Mouse (Mus musculus) heart, embryonic 14.5 days (tissue): ENCODE data around the gene BC034090. TPM values are rescaled to one million over a fixed set of nuclear protein-coding genes. Genes with fewer than 3 reads are reported as not detected.
"Not testable (repeated sequence)": the region's sequence is repeated elsewhere in the genome, so short reads cannot be mapped to it uniquely, and the experiment has no call there.

Experiments
- ATAC-seq: fragments of 200-750 bp; cut with Nextera tagmentation; 2 replicates; pipeline ENCODE4 v1.8.0; 2017; ENCODE audit warnings: low read depth, moderate TSS enrichment; ENCODE audit not compliant: insufficient number of reproducible peaks, insufficient read depth, low FRiP score
- H3K27ac ChIP-seq, 2 experiments: fragments of 200-500 bp in 1 of 2; fragments of 300-500 bp in 1 of 2; sonication (generic) in 1 of 2; replicated peaks in 1 of 2; 2 replicates each; pipeline ENCODE4 v1.5.1; 2012 to 2014; ENCODE audit warnings: low read depth in 2 of 2, low read length in 2 of 2, control low read depth in 1 of 2, mild to moderate bottlenecking in 1 of 2, mixed read lengths in 1 of 2; ENCODE audit not compliant: control insufficient read depth in 1 of 2, insufficient read depth in 1 of 2
- H3K27me3 ChIP-seq: fragments of 300-500 bp; sonication (generic); 2 replicates; pipeline ENCODE4 v1.6.1; 2014; ENCODE audit warnings: mild to moderate bottlenecking, low read length, control low read depth; ENCODE audit not compliant: control insufficient read depth, insufficient read depth
- H3K36me3 ChIP-seq: fragments of 300-500 bp; sonication (generic); 2 replicates; pipeline ENCODE4 v1.6.1; 2014; ENCODE audit warnings: mild to moderate bottlenecking, control low read depth, low read length, mixed read lengths; ENCODE audit not compliant: control insufficient read depth, insufficient read depth
- H3K4me1 ChIP-seq, 2 experiments: fragments of 200-500 bp in 1 of 2; fragments of 300-500 bp in 1 of 2; sonication (generic) in 1 of 2; 2 replicates each; pipeline ENCODE4 v1.6.1; 2012 to 2014; ENCODE audit warnings: low read length in 2 of 2, control low read depth in 1 of 2, mixed read lengths in 1 of 2; ENCODE audit not compliant: control insufficient read depth in 2 of 2, insufficient read depth in 2 of 2
- H3K4me2 ChIP-seq: fragments of 300-500 bp; sonication (generic); 2 replicates; pipeline ENCODE4 v1.6.1; 2014; ENCODE audit warnings: mild to moderate bottlenecking, low read length
- H3K4me3 ChIP-seq, 2 experiments: fragments of 200-500 bp in 1 of 2; fragments of 300-500 bp in 1 of 2; sonication (generic) in 1 of 2; 2 replicates each; pipeline ENCODE4 v1.5.1; 2012 to 2014; ENCODE audit warnings: low read length in 2 of 2, mild to moderate bottlenecking in 2 of 2, control low read depth in 1 of 2, low read depth in 1 of 2, moderate library complexity in 1 of 2; ENCODE audit not compliant: control insufficient read depth in 1 of 2, insufficient read depth in 1 of 2
- H3K9ac ChIP-seq: fragments of 300-500 bp; sonication (generic); 2 replicates; pipeline ENCODE4 v1.6.1; 2014; ENCODE audit warnings: mild to moderate bottlenecking, low read length
- H3K9me3 ChIP-seq: fragments of 300-500 bp; sonication (generic); 2 replicates; pipeline ENCODE4 v1.6.1; 2016; ENCODE audit warnings: low read length, control low read depth; ENCODE audit not compliant: control insufficient read depth
- WGBS: fragments of 180-500 bp; shearing (Covaris S2); extraction: QIAGEN DNeasy Blood & Tissue Kit; methylation state at CpG from one replicate; pipeline ENCODE4 v1.1.7; 2014; 5-methylcytosine and 5-hydroxymethylcytosine counted together
- polyA plus RNA-seq: library from polyadenylated mRNA; unstranded; fragments of >200 nt; fragmentation: Nextera tagmentation; extraction: Ambion mirVana; gene quantifications from 2 replicates; pipeline ENCODE4 v1.2.1, GENCODE M21; 2014

The BC034090 gene
- polyA plus RNA-seq, 1 experiment from 2014 or later, result 6.9 TPM

- no peak for ATAC-seq
- no peak overlapping the region for H3K4me3 ChIP-seq
- H3K27ac ChIP-seq, result no peak overlapping the region
- no peak overlapping the region for H3K9ac ChIP-seq
- WGBS, result 69% methylated on average over 13 of the region's 13 CpGs
- no peaks in the 10 kb centered on the region for H3K27me3 ChIP-seq
- no peak overlapping the region for H3K4me2 ChIP-seq
- H3K4me1 ChIP-seq, result peaks cover 3 to 7% of the 10 kb centered on the region in 2 experiments; a peak in 2 of 4 replicates
- H3K36me3 ChIP-seq, result peaks cover 16% of the 10 kb centered on the region
- H3K9me3 ChIP-seq, result no peaks in the 10 kb centered on the region
Observed at GRCm38 (mm10) chr1:155276381-155277033, 32.3 kb upstream of the BC034090 start.

GRCm38 (mm10) chr1:155275793-155276192 is 31.5 kb upstream of the BC034090 start:
- H3K9me3 ChIP-seq, result no peaks in the 10 kb centered on the region
- no peak overlapping the region for H3K4me3 ChIP-seq
- peaks cover 12% of the 10 kb centered on the region for H3K36me3 ChIP-seq
- no peak overlapping the region for H3K9ac ChIP-seq
- ATAC-seq, result no peak
- WGBS, result 86% methylated on average over 4 of the region's 4 CpGs
- H3K27me3 ChIP-seq, result no peaks in the 10 kb centered on the region
- peaks cover 3 to 4% of the 10 kb centered on the region in 2 experiments; a peak in 2 of 4 replicates for H3K4me1 ChIP-seq
- H3K27ac ChIP-seq, result no peak overlapping the region
- H3K4me2 ChIP-seq, result no peak overlapping the region

GRCm38 (mm10) chr1:155274976-155275375 is 30.7 kb upstream of the BC034090 start:
- 66% methylated on average over 3 of the region's 3 CpGs for WGBS
- H3K9ac ChIP-seq, result no peak overlapping the region
- no peaks in the 10 kb centered on the region for H3K9me3 ChIP-seq
- H3K36me3 ChIP-seq, result peaks cover 4% of the 10 kb centered on the region
- no peak overlapping the region for H3K4me3 ChIP-seq
- peaks cover 3 to 4% of the 10 kb centered on the region in 2 experiments; a peak in 2 of 4 replicates for H3K4me1 ChIP-seq
- H3K27me3 ChIP-seq, result no peaks in the 10 kb centered on the region
- H3K4me2 ChIP-seq, result no peak overlapping the region
- ATAC-seq, result no peak
- H3K27ac ChIP-seq, result no peak overlapping the region

- Histone ChIP-seq H3K4me1 (peaks cover 3 to 4% of the 10 kb centered on the region in 2 experiments; a peak in 2 of 4 replicates), H3K27me3 (no peaks in the 10 kb centered on the region), H3K9ac (no peak overlapping the region), H3K4me3 (no peak overlapping the region), H3K9me3 (no peaks in the 10 kb centered on the region), H3K4me2 (no peak overlapping the region), H3K36me3 (no peaks in the 10 kb centered on the region), H3K27ac (no peak overlapping the region)
- ATAC-seq, result no peak
- 89% methylated on average over 4 of the region's 4 CpGs for WGBS
Observed at GRCm38 (mm10) chr1:155272953-155273352, 28.7 kb upstream of the BC034090 start.

- H3K9me3 ChIP-seq, H3K27ac ChIP-seq, H3K9ac ChIP-seq, H3K4me3 ChIP-seq, H3K36me3 ChIP-seq, ATAC-seq, H3K27me3 ChIP-seq, H3K4me1 ChIP-seq, H3K4me2 ChIP-seq: not testable (repeated sequence)
- WGBS, result 91% methylated on average over 10 of the region's 10 CpGs
Observed at GRCm38 (mm10) chr1:155262496-155262895, 18.3 kb upstream of the BC034090 start.

- H3K9ac ChIP-seq, result no peak overlapping the region
- peaks cover 2 to 4% of the 10 kb centered on the region in 2 experiments; a peak in 3 of 4 replicates for H3K4me1 ChIP-seq
- no peaks in the 10 kb centered on the region for H3K27me3 ChIP-seq
- no peak for ATAC-seq
- H3K4me2 ChIP-seq, result no peak overlapping the region
- H3K27ac ChIP-seq, result no peak overlapping the region
- no peaks in the 10 kb centered on the region for H3K36me3 ChIP-seq
- no peaks in the 10 kb centered on the region for H3K9me3 ChIP-seq
- no peak overlapping the region for H3K4me3 ChIP-seq
- 88% methylated on average over 7 of the region's 8 CpGs for WGBS
Observed at GRCm38 (mm10) chr1:155254309-155254708, 10.1 kb upstream of the BC034090 start.

GRCm38 (mm10) chr1:155253126-155253525 is 8.9 kb upstream of the BC034090 start:
- no peak overlapping the region for H3K4me2 ChIP-seq
- no peak overlapping the region for H3K27ac ChIP-seq
- no peak overlapping the region for H3K4me3 ChIP-seq
- H3K4me1 ChIP-seq, result peaks cover 2 to 4% of the 10 kb centered on the region in 2 experiments; a peak in 3 of 4 replicates
- no peaks in the 10 kb centered on the region for H3K27me3 ChIP-seq
- no peak for ATAC-seq
- no peak overlapping the region for H3K9ac ChIP-seq
- 68% methylated on average over 12 of the region's 12 CpGs for WGBS
- no peaks in the 10 kb centered on the region for H3K36me3 ChIP-seq
- no peaks in the 10 kb centered on the region for H3K9me3 ChIP-seq
